Mouse (Mus musculus) neural tube, embryonic 13.5 days (tissue): ENCODE measurements around the gene St8sia1. TPM values are rescaled to one million over a fixed set of nuclear protein-coding genes. Genes with fewer than 3 reads are reported as not detected.

Source experiments
- ATAC-seq: fragments of 200-750 bp; cut with Nextera tagmentation; 2 replicates; pipeline ENCODE4 v1.8.0; 2017; ENCODE audit warnings: low read depth, mild to moderate bottlenecking, moderate TSS enrichment, moderate library complexity
- H3K27ac ChIP-seq: fragments of 300-500 bp; sonication (generic); replicated peaks from 2 replicates; pipeline ENCODE4 v1.5.1; 2015; ENCODE audit warnings: moderate library complexity, mild to moderate bottlenecking, inconsistent platforms
- H3K27me3 ChIP-seq: fragments of 300-500 bp; sonication (generic); 2 replicates; pipeline ENCODE4 v1.6.1; 2015; ENCODE audit warnings: mild to moderate bottlenecking, inconsistent platforms
- H3K36me3 ChIP-seq: fragments of 300-500 bp; sonication (generic); 2 replicates; pipeline ENCODE4 v1.6.1; 2015; ENCODE audit warnings: mild to moderate bottlenecking, inconsistent platforms
- H3K4me1 ChIP-seq: fragments of 300-500 bp; sonication (generic); replicated peaks from 2 replicates; pipeline ENCODE4 v1.6.1; 2015; ENCODE audit warnings: inconsistent platforms
- H3K4me2 ChIP-seq: fragments of 300-500 bp; sonication (generic); 2 replicates; pipeline ENCODE4 v1.6.1; 2015; ENCODE audit warnings: inconsistent platforms, mild to moderate bottlenecking, moderate library complexity
- H3K4me3 ChIP-seq: fragments of 300-500 bp; sonication (generic); 2 replicates; pipeline ENCODE4 v1.5.1; 2015; ENCODE audit warnings: mild to moderate bottlenecking, inconsistent platforms
- H3K9ac ChIP-seq: fragments of 300-500 bp; sonication (generic); 2 replicates; pipeline ENCODE4 v1.6.1; 2015; ENCODE audit warnings: moderate library complexity, mild to moderate bottlenecking, inconsistent platforms
- H3K9me3 ChIP-seq: fragments of 300-500 bp; sonication (generic); 2 replicates; pipeline ENCODE4 v1.6.1; 2016; ENCODE audit warnings: inconsistent platforms
- WGBS: fragments of 180-500 bp; shearing (Covaris S2); methylation state at CpG from one replicate; pipeline ENCODE4 v1.1.7; 2015; 5-methylcytosine and 5-hydroxymethylcytosine counted together
- polyA plus RNA-seq: library from polyadenylated mRNA; unstranded; fragments of >200 nt; fragmentation: Nextera tagmentation; extraction: Ambion mirVana; gene quantifications from 2 replicates; pipeline ENCODE4 v1.2.1, GENCODE M21; 2015

St8sia1 gene
- polyA plus RNA-seq, 1 experiment from 2014 or later: 10.0 TPM

GRCm38 (mm10) chr6:142785343-142785742, 178.9 kb downstream of the St8sia1 start:
- Histone ChIP-seq H3K27me3 (no peaks in the 10 kb centered on the region), H3K4me1 (peaks cover 23% of the 10 kb centered on the region), H3K4me2 (no peak overlapping the region), H3K4me3 (no peak overlapping the region), H3K27ac (no peak overlapping the region), H3K9ac (no peak overlapping the region), H3K9me3 (no peaks in the 10 kb centered on the region), H3K36me3 (no peaks in the 10 kb centered on the region)
- no peak for ATAC-seq
- WGBS: 34% methylated on average over 4 of the region's 4 CpGs

GRCm38 (mm10) chr6:142781286-142781685, 183.0 kb downstream of the St8sia1 start:
- Histone ChIP-seq H3K36me3 (peaks cover 9% of the 10 kb centered on the region; the same call in 1 of the 2 replicates), H3K4me3 (no peak overlapping the region), H3K27me3 (no peaks in the 10 kb centered on the region), H3K4me1 (peaks cover 25% of the 10 kb centered on the region), H3K4me2 (no peak overlapping the region), H3K9ac (no peak overlapping the region), H3K27ac (no peak overlapping the region), H3K9me3 (no peaks in the 10 kb centered on the region)
- WGBS: 60% methylated on average over 7 of the region's 7 CpGs
- ATAC-seq: no peak

- 60% methylated on average over 4 of the region's 4 CpGs for WGBS
- Histone ChIP-seq H3K27ac (no peak overlapping the region), H3K4me2 (no peak overlapping the region), H3K27me3 (no peaks in the 10 kb centered on the region), H3K36me3 (peaks cover 11% of the 10 kb centered on the region), H3K9me3 (no peaks in the 10 kb centered on the region), H3K9ac (no peak overlapping the region), H3K4me3 (no peak overlapping the region), H3K4me1 (peaks cover 25% of the 10 kb centered on the region)
- ATAC-seq: no peak
Measured at GRCm38 (mm10) chr6:142780574-142781033, 183.6 kb downstream of the St8sia1 start.

GRCm38 (mm10) chr6:142779812-142780573, 184.3 kb downstream of the St8sia1 start:
- no peak overlapping the region for H3K9ac ChIP-seq
- no peaks in the 10 kb centered on the region for H3K27me3 ChIP-seq
- no peaks in the 10 kb centered on the region for H3K9me3 ChIP-seq
- no peak overlapping the region for H3K27ac ChIP-seq
- peak; percentile 33 for ATAC-seq
- no peak overlapping the region for H3K4me2 ChIP-seq
- WGBS: 62% methylated on average over 14 of the region's 14 CpGs
- H3K4me3 ChIP-seq: no peak overlapping the region
- H3K36me3 ChIP-seq: peaks cover 17% of the 10 kb centered on the region
- H3K4me1 ChIP-seq: peaks cover 25% of the 10 kb centered on the region

GRCm38 (mm10) chr6:142779045-142779811, 185.0 kb downstream of the St8sia1 start:
- Histone ChIP-seq H3K36me3 (peaks cover 25% of the 10 kb centered on the region), H3K27ac (no peak overlapping the region), H3K27me3 (no peaks in the 10 kb centered on the region), H3K4me1 (peaks cover 25% of the 10 kb centered on the region), H3K9ac (no peak overlapping the region), H3K9me3 (no peaks in the 10 kb centered on the region), H3K4me3 (no peak overlapping the region), H3K4me2 (no peak overlapping the region)
- peak; percentile 62 for ATAC-seq
- WGBS: 54% methylated on average over 11 of the region's 11 CpGs

- H3K9ac ChIP-seq: no peak overlapping the region
- H3K9me3 ChIP-seq: no peaks in the 10 kb centered on the region
- no peak overlapping the region for H3K27ac ChIP-seq
- no peak for ATAC-seq
- no peak overlapping the region for H3K4me2 ChIP-seq
- no peak overlapping the region for H3K4me3 ChIP-seq
- peaks cover 25% of the 10 kb centered on the region for H3K4me1 ChIP-seq
- 85% methylated on average over 4 of the region's 4 CpGs for WGBS
- no peaks in the 10 kb centered on the region for H3K27me3 ChIP-seq
- peaks cover 48% of the 10 kb centered on the region for H3K36me3 ChIP-seq
Measured at GRCm38 (mm10) chr6:142776935-142777334, 187.3 kb downstream of the St8sia1 start.

- Histone ChIP-seq H3K27me3 (no peaks in the 10 kb centered on the region), H3K27ac (no peak overlapping the region), H3K4me3 (no peak overlapping the region), H3K4me2 (no peak overlapping the region), H3K9ac (no peak overlapping the region), H3K9me3 (no peaks in the 10 kb centered on the region), H3K4me1 (no peaks in the 10 kb centered on the region), H3K36me3 (peaks cover 79% of the 10 kb centered on the region)
- 94% methylated on average over 5 of the region's 5 CpGs for WGBS
- ATAC-seq: no peak
Measured at GRCm38 (mm10) chr6:142773566-142773965, 190.7 kb downstream of the St8sia1 start.

- WGBS: 92% methylated on average over 4 of the region's 4 CpGs
- Histone ChIP-seq H3K36me3 (peaks cover 89% of the 10 kb centered on the region), H3K4me1 (no peaks in the 10 kb centered on the region), H3K4me2 (no peak overlapping the region), H3K9me3 (no peaks in the 10 kb centered on the region), H3K27ac (no peak overlapping the region), H3K27me3 (no peaks in the 10 kb centered on the region), H3K4me3 (no peak overlapping the region), H3K9ac (no peak overlapping the region)
- no peak for ATAC-seq
Measured at GRCm38 (mm10) chr6:142771643-142772042, 192.6 kb downstream of the St8sia1 start.

Other genes starting within 250 kb of the St8sia1 start
- 174 and 175 TPM in 2 replicates for gene Cmas, start 207.8 kb downstream of the St8sia1 start, polyA plus RNA-seq
- gene Sult6b2, start 159.9 kb downstream of the St8sia1 start, polyA plus RNA-seq: 0.14 and 0.25 TPM in 2 replicates
- gene C2cd5, start 135.7 kb upstream of the St8sia1 start, polyA plus RNA-seq: 44.2 and 44.6 TPM in 2 replicates
- 35.4 and 37.0 TPM in 2 replicates for gene Etnk1, start 202.8 kb upstream of the St8sia1 start, polyA plus RNA-seq